9 mouse cellular contexts compared by ENCODE assay signal in genomic region chr7:44824872-44825271, GRCm38 (mm10). TPM values are rescaled to one million over a fixed set of nuclear protein-coding genes. Genes with fewer than 3 reads are reported as not detected.
DNase-seq lines count a peak whose midpoint lies in the region; ATAC-seq and TF ChIP-seq lines count a peak whose summit lies in the region.
"Had no signal": no experiment of that assay in that cellular context is flagged by ENCODE, and none has a peak within 500 bp of the region (broad histone marks: within the 10 kb centered on the region; RNA-seq: fewer than 3 reads in every experiment).

No protein-coding gene starts in this region.

- peak; percentile 46 for DNase-seq in G1E (ENCODE audit: low spot score)
- DNase-seq in heart, postnatal 36 days: peak; percentile 81 to 85
- peak; percentile 75 to 86 for DNase-seq in layer of hippocampus, adult 2 months (ENCODE audit: low spot score in 2 of 2)
- DNase-seq in lung, postnatal 25 days (ENCODE audit: low spot score): peak; percentile 82
- peak; percentile 84 to 88 for DNase-seq in right cerebral cortex, adult 2 months (ENCODE audit: low spot score in 2 of 2)
- peak; percentile 75 for DNase-seq in urinary bladder, postnatal 25 days (ENCODE audit: low spot score)

- intact Hi-C loops in heart, postnatal 36 days (cut with DNase I): loop anchor here (1.0 to 2.0 kb wide), 2 partner anchors 74 to 101 kb away; partner anchors contain the start of gene Zfp473

- H3K9me3 ChIP-seq in G1E (replicated peaks): no peaks in the 10 kb centered on the region
- H3K9me3 ChIP-seq in embryonic facial prominence, embryonic 15.5 days (replicated peaks): no peaks in the 10 kb centered on the region
- H3K9me3 ChIP-seq: limb, embryonic 12.5 days had no signal

- WGBS in embryonic facial prominence, embryonic 15.5 days: 18% methylated on average over 3 of the region's 3 CpGs

- no peak overlapping the region for H3K4me3 ChIP-seq in G1E (ENCODE audit: low read depth, low read length)
- no peak overlapping the region for H3K4me3 ChIP-seq in bone marrow macrophage, adult 2 months (ENCODE audit: insufficient read depth, low read length)
- H3K4me3 ChIP-seq in embryonic facial prominence, embryonic 15.5 days (replicated peaks): no peak overlapping the region
- H3K4me3 ChIP-seq in layer of hippocampus, adult 2 months: no peak overlapping the region
- H3K4me3 ChIP-seq: limb, embryonic 12.5 days had no signal

- no peak for TF ChIP-seq POLR2A in bone marrow macrophage, adult 2 months (IDR thresholded peaks at IDR 0.05; ENCODE audit: borderline replicate concordance, low read depth, low read length)

- ATAC-seq in G1E (ENCODE audit: extremely low read depth, insufficient number of reproducible peaks, low FRiP score, poor library complexity, severe bottlenecking): peak; percentile 43; the same call in 1 of the 2 replicates
- ATAC-seq in embryonic facial prominence, embryonic 15.5 days (ENCODE audit: insufficient number of reproducible peaks, low FRiP score, low TSS enrichment, low read depth): no peak

- peak overlapping the region; percentile 7; the same call in 1 of the 2 replicates for H3K27ac ChIP-seq in bone marrow macrophage, adult 2 months (ENCODE audit: insufficient read depth, low read depth, low read length)
- H3K27ac ChIP-seq in embryonic facial prominence, embryonic 15.5 days (replicated peaks): peak overlapping the region; percentile 22
- H3K27ac ChIP-seq in layer of hippocampus, adult 2 months: no peak overlapping the region
- H3K27ac ChIP-seq: limb, embryonic 12.5 days had no signal

- TF ChIP-seq CTCF in G1E (IDR thresholded peaks at IDR 0.05; ENCODE audit: low read depth, low read length): peak; percentile 66; the same call in 1 of the 2 replicates
- no peak for TF ChIP-seq CTCF in bone marrow macrophage, adult 2 months (IDR thresholded peaks at IDR 0.05; ENCODE audit: low read depth, low read length)
- TF ChIP-seq CTCF in layer of hippocampus, adult 2 months (conservative IDR thresholded peaks at IDR 0.05): peak; percentile 95

- H3K4me1 ChIP-seq in G1E (ENCODE audit: insufficient read depth, low read depth, low read length): peaks cover 91% of the 10 kb centered on the region
- peaks cover 53% of the 10 kb centered on the region for H3K4me1 ChIP-seq in bone marrow macrophage, adult 2 months (ENCODE audit: control insufficient read depth, insufficient read depth, low read length)
- peaks cover 22% of the 10 kb centered on the region for H3K4me1 ChIP-seq in embryonic facial prominence, embryonic 15.5 days

- peaks cover 97% of the 10 kb centered on the region for H3K36me3 ChIP-seq in G1E (replicated peaks)
- H3K36me3 ChIP-seq in embryonic facial prominence, embryonic 15.5 days: peaks cover 23% of the 10 kb centered on the region

- no peaks in the 10 kb centered on the region for H3K27me3 ChIP-seq in G1E (ENCODE audit: insufficient read depth, low read length)
- H3K27me3 ChIP-seq in embryonic facial prominence, embryonic 15.5 days: no peaks in the 10 kb centered on the region
- H3K27me3 ChIP-seq: limb, embryonic 12.5 days had no signal

- H3K4me2 ChIP-seq in embryonic facial prominence, embryonic 15.5 days (replicated peaks): no peak overlapping the region
- H3K4me2 ChIP-seq: limb, embryonic 12.5 days had no signal

- no peak overlapping the region for H3K9ac ChIP-seq in embryonic facial prominence, embryonic 15.5 days
- H3K9ac ChIP-seq: limb, embryonic 12.5 days had no signal

RNA-seq across cellular contexts. Expression of gene Atf5, which starts 8.4 kb away (rescaled TPM):
- total RNA-seq in G1E (2014; fragmentation: Nextera tagmentation) (37.7 and 58.5 TPM in 2 replicates), G1E (2017) (5.2 and 8.6 TPM in 2 replicates)
- 282 and 396 TPM in 2 replicates for polyA plus RNA-seq in G1E (2012)
- polyA plus RNA-seq in bone marrow macrophage, adult 2 months (2012; ENCODE audit: insufficient read depth, insufficient read length, missing spikeins): 28.4 and 32.8 TPM in 2 replicates
- 12.4 and 14.7 TPM in 2 replicates for polyA plus RNA-seq in embryonic facial prominence, embryonic 15.5 days (2015; fragmentation: Nextera tagmentation; extraction: Ambion mirVana)
- 10 to 100 TPM; 54.3 to 62.0 TPM for total RNA-seq in heart, postnatal 36 days (2021)
- 10 to 100 TPM; 27.0 to 30.0 TPM for total RNA-seq in layer of hippocampus, adult 2 months (2021)

RNA-seq across cellular contexts. Expression of gene Il4i1, which starts 8.7 kb away (rescaled TPM):
- total RNA-seq in G1E (2014; fragmentation: Nextera tagmentation) (4.2 and 14.4 TPM in 2 replicates), G1E (2017) (1.3 and 2.4 TPM in 2 replicates)
- polyA plus RNA-seq in G1E (2012): 3.1 and 3.2 TPM in 2 replicates
- polyA plus RNA-seq in bone marrow macrophage, adult 2 months (2012; ENCODE audit: insufficient read depth, insufficient read length, missing spikeins): 1.2 and 3.5 TPM in 2 replicates
- 0.88 and 1.6 TPM in 2 replicates for polyA plus RNA-seq in embryonic facial prominence, embryonic 15.5 days (2015; fragmentation: Nextera tagmentation; extraction: Ambion mirVana)
- under 1 TPM; 0.89 TPM for total RNA-seq in heart, postnatal 36 days (2021)
- 1 to 10 TPM; 2.6 to 3.3 TPM for total RNA-seq in layer of hippocampus, adult 2 months (2021)

RNA-seq across cellular contexts. Expression of gene Nup62, which starts 9.0 kb away (rescaled TPM):
- total RNA-seq in G1E (2014; fragmentation: Nextera tagmentation): 96.5 and 160 TPM in 2 replicates
- 94.9 and 102 TPM in 2 replicates for total RNA-seq in G1E (2017)
- polyA plus RNA-seq in G1E (2012): 85.4 and 157 TPM in 2 replicates
- polyA plus RNA-seq in bone marrow macrophage, adult 2 months (2012; ENCODE audit: insufficient read depth, insufficient read length, missing spikeins): 30.8 and 36.7 TPM in 2 replicates
- polyA plus RNA-seq in embryonic facial prominence, embryonic 15.5 days (2015; fragmentation: Nextera tagmentation; extraction: Ambion mirVana): 83.9 and 84.0 TPM in 2 replicates
- 10 to 100 TPM; 21.9 to 28.9 TPM for total RNA-seq in heart, postnatal 36 days (2021)
- total RNA-seq in layer of hippocampus, adult 2 months (2021): 10 to 100 TPM; 29.7 to 33.2 TPM

RNA-seq across cellular contexts. Expression of gene Akt1s1, which starts 23.9 kb away (rescaled TPM):
- total RNA-seq in G1E (2014; fragmentation: Nextera tagmentation) (13.3 and 14.4 TPM in 2 replicates), G1E (2017) (23.7 and 32.5 TPM in 2 replicates)
- 290 and 566 TPM in 2 replicates for polyA plus RNA-seq in G1E (2012)
- 36.9 and 45.3 TPM in 2 replicates for polyA plus RNA-seq in bone marrow macrophage, adult 2 months (2012; ENCODE audit: insufficient read depth, insufficient read length, missing spikeins)
- polyA plus RNA-seq in embryonic facial prominence, embryonic 15.5 days (2015; fragmentation: Nextera tagmentation; extraction: Ambion mirVana): 124 and 127 TPM in 2 replicates
- 10 to 100 TPM; 73.6 to 75.4 TPM for total RNA-seq in heart, postnatal 36 days (2021)
- total RNA-seq in layer of hippocampus, adult 2 months (2021): 10 to 100 TPM; 76.7 to 84.3 TPM

RNA-seq across cellular contexts. Expression of gene Tbc1d17, which starts 24.0 kb away (rescaled TPM):
- total RNA-seq in G1E (2014; fragmentation: Nextera tagmentation) (32.3 and 33.5 TPM in 2 replicates), G1E (2017) (25.7 and 33.5 TPM in 2 replicates)
- 65.4 and 75.7 TPM in 2 replicates for polyA plus RNA-seq in G1E (2012)
- 69.5 and 76.1 TPM in 2 replicates for polyA plus RNA-seq in bone marrow macrophage, adult 2 months (2012; ENCODE audit: insufficient read depth, insufficient read length, missing spikeins)
- 86.6 and 89.3 TPM in 2 replicates for polyA plus RNA-seq in embryonic facial prominence, embryonic 15.5 days (2015; fragmentation: Nextera tagmentation; extraction: Ambion mirVana)
- total RNA-seq in heart, postnatal 36 days (2021): 10 to 100 TPM; 58.1 to 59.1 TPM
- 10 to 100 TPM; 69.0 to 81.3 TPM for total RNA-seq in layer of hippocampus, adult 2 months (2021)
